Mouse (Mus musculus) spleen, postnatal 4 days (tissue): Measurements from ENCODE around the gene Zfp426.
A peak's percentile ranks its signal among the peaks of the same experiment; 100 is the strongest.

Experiments
- DNase-seq, 2 experiments: peaks; one replicate each; pipeline ENCODE4 v3.0.0; 2022; ENCODE audit warnings: low spot score in 2 of 2

The Zfp426 gene

GRCm38 (mm10) chr9:20492527-20493233 lies at the start of gene Zfp426:
Gene Zfp426, minus strand, starts transcription at chr9:20492746.
- peak; percentile 83 to 92 for DNase-seq

- no peak for DNase-seq
These were observed 44.1 kb upstream of the Zfp426 start for GRCm38 (mm10) chr9:20536598-20536997.

- DNase-seq: no peak
These were observed 41.9 kb upstream of the Zfp426 start for GRCm38 (mm10) chr9:20534326-20534926.

GRCm38 (mm10) chr9:20521306-20521957 lies 28.9 kb upstream of the Zfp426 start, which contains the start of gene Zfp266:
Gene Zfp266, minus strand, starts transcription at chr9:20521417.
- DNase-seq: peak; percentile 85 to 92

GRCm38 (mm10) chr9:20520531-20521210 lies 28.1 kb upstream of the Zfp426 start:
- DNase-seq: no peak

- DNase-seq: no peak
These were observed 27.4 kb upstream of the Zfp426 start for GRCm38 (mm10) chr9:20519949-20520348.

- no peak for DNase-seq
These were observed 26.2 kb upstream of the Zfp426 start for GRCm38 (mm10) chr9:20518708-20519107.

GRCm38 (mm10) chr9:20517727-20518126 lies 25.2 kb upstream of the Zfp426 start:
- DNase-seq: no peak

- DNase-seq: no peak
These were observed 21.5 kb upstream of the Zfp426 start for GRCm38 (mm10) chr9:20514016-20514415.

- no peak for DNase-seq
These were observed 20.2 kb upstream of the Zfp426 start for GRCm38 (mm10) chr9:20512714-20513113.

- no peak for DNase-seq
These were observed 19.1 kb upstream of the Zfp426 start for GRCm38 (mm10) chr9:20511645-20512044.

GRCm38 (mm10) chr9:20510346-20510745 lies 17.8 kb upstream of the Zfp426 start:
- DNase-seq: no peak

- no peak for DNase-seq
These were observed 17.1 kb upstream of the Zfp426 start for GRCm38 (mm10) chr9:20509676-20510075.

- no peak for DNase-seq
These were observed 12.3 kb upstream of the Zfp426 start for GRCm38 (mm10) chr9:20504801-20505200.

- DNase-seq: no peak
These were observed 735 bp upstream of the Zfp426 start for GRCm38 (mm10) chr9:20493281-20493680.

GRCm38 (mm10) chr9:20491858-20492526 lies 554 bp downstream of the Zfp426 start:
- DNase-seq: no peak

GRCm38 (mm10) chr9:20489536-20489935 lies 3.0 kb downstream of the Zfp426 start:
- DNase-seq: no peak

- DNase-seq: no peak
These were observed 13.2 kb downstream of the Zfp426 start for GRCm38 (mm10) chr9:20479396-20479795.

- no peak for DNase-seq
These were observed 15.9 kb downstream of the Zfp426 start for GRCm38 (mm10) chr9:20476632-20477031.

GRCm38 (mm10) chr9:20466761-20467442 lies 25.6 kb downstream of the Zfp426 start:
- DNase-seq: peak; percentile 50 to 78
